Mouse (Mus musculus) embryonic stem cell, embryonic (primary cell): ENCODE data around the gene Ankrd33b.

Experiments used
- CTCF ChIA-PET, 4 experiments: fragments of 300-600 bp in 2 of 4; fragments of 350-600 bp in 2 of 4; sonication (Branson Sonifier 250); formaldehyde crosslinking; loops; one replicate each; lab custom pipeline; 2022; ENCODE audit warnings: inconsistent platforms in 2 of 4; lab: Charles Lee
- POLR2A ChIA-PET, 4 experiments: fragments of 300-600 bp in 2 of 4; fragments of 350-600 bp in 2 of 4; sonication (Branson Sonifier 250); formaldehyde crosslinking; loops; one replicate each; lab custom pipeline; 2022; ENCODE audit warnings: antibody characterized with exemption in 4 of 4, inconsistent platforms in 1 of 4; lab: Charles Lee

Ankrd33b gene

GRCm38 (mm10) chr15:31367481-31368200, at the start of gene Ankrd33b:
Ankrd33b (minus strand) TSS chr15:31367726.
- CTCF ChIA-PET = interaction anchor here in 1 of 4 experiments (0.7 kb wide), 1 partner anchor 46 kb away, joined by 3 read pairs; no protein-coding TSS in a partner anchor
- POLR2A ChIA-PET = interaction anchor here in 3 of 4 experiments (0.6 to 1.7 kb wide), 15 partner anchors 12 to 273 kb away, joined by 3 to 7 read pairs (median 4); no protein-coding TSS in a partner anchor

GRCm38 (mm10) chr15:31415181-31415580, 47.7 kb upstream of the Ankrd33b start:
- POLR2A ChIA-PET = interaction anchor here in 3 of 4 experiments (0.6 to 4.6 kb wide), 14 partner anchors 11 to 759 kb away, joined by 3 to 45 read pairs (median 4); partner anchors contain the start of genes Cct5 (in 1 of the 3) and Fam173b (in 1 of the 3)
- CTCF ChIA-PET = interaction anchor here in 3 of 4 experiments (0.7 to 1.3 kb wide), 4 partner anchors 18 to 187 kb away, joined by 3 to 6 read pairs (median 4); partner anchors contain the start of gene Fam173b (in 1 of the 3)

- ChIA-PET POLR2A (interaction anchor here in 3 of 4 experiments (0.6 to 4.6 kb wide), 21 partner anchors 10 to 758 kb away, joined by 3 to 45 read pairs (median 4); partner anchors contain the start of genes Cct5 (in 1 of the 3) and Fam173b (in 1 of the 3)), CTCF (interaction anchor here in 3 of 4 experiments (0.7 to 1.6 kb wide), 6 partner anchors 16 to 105 kb away, joined by 3 to 6 read pairs (median 3); no protein-coding TSS in a partner anchor)
Measured at GRCm38 (mm10) chr15:31414179-31414898, 46.8 kb upstream of the Ankrd33b start.

- ChIA-PET CTCF (interaction anchor here in 3 of 4 experiments (0.6 to 1.6 kb wide), 7 partner anchors 16 to 104 kb away, joined by 3 to 4 read pairs (median 3); partner anchors contain the start of gene Ankrd33b (in 1 of the 3)), POLR2A (interaction anchor here in 2 of 4 experiments (0.7 to 3.2 kb wide), 21 partner anchors 10 to 189 kb away, joined by 3 to 26 read pairs (median 4); no protein-coding TSS in a partner anchor)
Measured at GRCm38 (mm10) chr15:31413662-31414061, 46.1 kb upstream of the Ankrd33b start.

GRCm38 (mm10) chr15:31412933-31413332, 45.4 kb upstream of the Ankrd33b start:
- ChIA-PET POLR2A (interaction anchor here in 2 of 4 experiments (0.6 to 3.2 kb wide), 24 partner anchors 9 to 190 kb away, joined by 3 to 26 read pairs (median 4); partner anchors contain the start of gene Ankrd33b (in 1 of the 2)), CTCF (interaction anchor here in 3 of 4 experiments (0.6 to 1.6 kb wide), 5 partner anchors 12 to 89 kb away, joined by 3 to 4 read pairs (median 3); partner anchors contain the start of gene Ankrd33b (in 1 of the 3))

GRCm38 (mm10) chr15:31412436-31412835, 44.9 kb upstream of the Ankrd33b start:
- POLR2A ChIA-PET = interaction anchor here in 2 of 4 experiments (0.6 to 2.9 kb wide), 12 partner anchors 15 to 191 kb away, joined by 3 to 8 read pairs (median 4); partner anchors contain the start of gene Ankrd33b (in 1 of the 2)

GRCm38 (mm10) chr15:31407490-31407889, 40.0 kb upstream of the Ankrd33b start:
- ChIA-PET CTCF (interaction anchor here in 1 of 4 experiments (0.8 kb wide), 1 partner anchor 15 kb away, joined by 3 read pairs; no protein-coding TSS in a partner anchor), POLR2A (interaction anchor here in 2 of 4 experiments (1.2 to 2.3 kb wide), 3 partner anchors 9 to 91 kb away, joined by 3 to 7 read pairs (median 4); no protein-coding TSS in a partner anchor)

More at GRCm38 (mm10) chr15:31412436-31412835, 44.9 kb upstream of the Ankrd33b start:
- CTCF ChIA-PET = interaction anchor here in 2 of 4 experiments (1.2 to 1.6 kb wide), 4 partner anchors 13 to 89 kb away, joined by 3 to 4 read pairs (median 4); no protein-coding TSS in a partner anchor

- POLR2A ChIA-PET = interaction anchor here in 1 of 4 experiments (1.3 kb wide), 1 partner anchor 90 kb away, joined by 4 read pairs; no protein-coding TSS in a partner anchor
Measured at GRCm38 (mm10) chr15:31406881-31407280, 39.4 kb upstream of the Ankrd33b start.

GRCm38 (mm10) chr15:31404346-31404745, 36.8 kb upstream of the Ankrd33b start:
- CTCF ChIA-PET = no interaction called here
- POLR2A ChIA-PET = interaction anchor here in 2 of 4 experiments (1.6 to 4.3 kb wide), 3 partner anchors 10 to 66 kb away, joined by 3 to 15 read pairs (median 8); no protein-coding TSS in a partner anchor

More at GRCm38 (mm10) chr15:31406881-31407280, 39.4 kb upstream of the Ankrd33b start:
- CTCF ChIA-PET = no interaction called here

GRCm38 (mm10) chr15:31402200-31402892, 34.8 kb upstream of the Ankrd33b start:
- ChIA-PET CTCF (no interaction called here), POLR2A (interaction anchor here in 1 of 4 experiments (1.5 to 4.3 kb wide), 3 partner anchors 15 to 64 kb away, joined by 3 to 15 read pairs (median 3); partner anchors contain the start of gene Ankrd33b)

- ChIA-PET POLR2A (interaction anchor here in 3 of 4 experiments (0.6 to 1.2 kb wide), 4 partner anchors 29 to 739 kb away, joined by 3 to 4 read pairs (median 3); partner anchors contain the start of genes Cct5 (in 1 of the 3) and Fam173b (in 1 of the 3)), CTCF (interaction anchor here in 2 of 4 experiments (0.6 to 0.9 kb wide), 2 partner anchors 80 to 119 kb away, joined by 3 to 5 read pairs; no protein-coding TSS in a partner anchor)
Measured at GRCm38 (mm10) chr15:31400974-31401373, 33.4 kb upstream of the Ankrd33b start.

GRCm38 (mm10) chr15:31398769-31399168, 31.2 kb upstream of the Ankrd33b start:
- CTCF ChIA-PET = interaction anchor here in 2 of 4 experiments (1.1 to 1.2 kb wide), 2 partner anchors 12 to 20 kb away, joined by 3 read pairs; no protein-coding TSS in a partner anchor
- POLR2A ChIA-PET = interaction anchor here in 1 of 4 experiments (0.7 to 1.6 kb wide), 3 partner anchors 9 to 46 kb away, joined by 3 to 4 read pairs (median 3); no protein-coding TSS in a partner anchor

GRCm38 (mm10) chr15:31397379-31397778, 29.9 kb upstream of the Ankrd33b start:
- ChIA-PET CTCF (interaction anchor here in 3 of 4 experiments (0.6 to 1.3 kb wide), 12 partner anchors 13 to 196 kb away, joined by 3 to 9 read pairs (median 4); no protein-coding TSS in a partner anchor), POLR2A (interaction anchor here in 1 of 4 experiments (0.7 to 1.9 kb wide), 7 partner anchors 12 to 111 kb away, joined by 3 to 7 read pairs (median 3); no protein-coding TSS in a partner anchor)

- POLR2A ChIA-PET = interaction anchor here in 1 of 4 experiments (0.9 to 1.9 kb wide), 5 partner anchors 12 to 75 kb away, joined by 3 to 7 read pairs (median 5); no protein-coding TSS in a partner anchor
- CTCF ChIA-PET = interaction anchor here in 3 of 4 experiments (0.6 to 1.3 kb wide), 7 partner anchors 22 to 140 kb away, joined by 3 to 9 read pairs (median 5); partner anchors contain the start of gene Ropn1l (in 1 of the 3)
Measured at GRCm38 (mm10) chr15:31396755-31397154, 29.2 kb upstream of the Ankrd33b start.

- POLR2A ChIA-PET = interaction anchor here in 1 of 4 experiments (0.5 to 1.9 kb wide), 3 partner anchors 13 to 219 kb away, joined by 3 to 6 read pairs (median 5); no protein-coding TSS in a partner anchor
- CTCF ChIA-PET = interaction anchor here in 1 of 4 experiments (0.7 kb wide), 1 partner anchor 58 kb away, joined by 5 read pairs; the partner anchor contains the start of gene Ropn1l
Measured at GRCm38 (mm10) chr15:31395986-31396385, 28.5 kb upstream of the Ankrd33b start.

- POLR2A ChIA-PET = no interaction called here
- CTCF ChIA-PET = no interaction called here
Measured at GRCm38 (mm10) chr15:31393402-31393801, 25.9 kb upstream of the Ankrd33b start.
